Mouse (Mus musculus): ENCODE data around the gene Bok. TPM values are rescaled to one million over a fixed set of nuclear protein-coding genes. Genes with fewer than 3 reads are reported as not detected.

Bok gene
- polyA plus RNA-seq (2015; fragmentation: Nextera tagmentation; extraction: Ambion mirVana), result 64.5 and 66.8 TPM in 2 replicates

DNA sequence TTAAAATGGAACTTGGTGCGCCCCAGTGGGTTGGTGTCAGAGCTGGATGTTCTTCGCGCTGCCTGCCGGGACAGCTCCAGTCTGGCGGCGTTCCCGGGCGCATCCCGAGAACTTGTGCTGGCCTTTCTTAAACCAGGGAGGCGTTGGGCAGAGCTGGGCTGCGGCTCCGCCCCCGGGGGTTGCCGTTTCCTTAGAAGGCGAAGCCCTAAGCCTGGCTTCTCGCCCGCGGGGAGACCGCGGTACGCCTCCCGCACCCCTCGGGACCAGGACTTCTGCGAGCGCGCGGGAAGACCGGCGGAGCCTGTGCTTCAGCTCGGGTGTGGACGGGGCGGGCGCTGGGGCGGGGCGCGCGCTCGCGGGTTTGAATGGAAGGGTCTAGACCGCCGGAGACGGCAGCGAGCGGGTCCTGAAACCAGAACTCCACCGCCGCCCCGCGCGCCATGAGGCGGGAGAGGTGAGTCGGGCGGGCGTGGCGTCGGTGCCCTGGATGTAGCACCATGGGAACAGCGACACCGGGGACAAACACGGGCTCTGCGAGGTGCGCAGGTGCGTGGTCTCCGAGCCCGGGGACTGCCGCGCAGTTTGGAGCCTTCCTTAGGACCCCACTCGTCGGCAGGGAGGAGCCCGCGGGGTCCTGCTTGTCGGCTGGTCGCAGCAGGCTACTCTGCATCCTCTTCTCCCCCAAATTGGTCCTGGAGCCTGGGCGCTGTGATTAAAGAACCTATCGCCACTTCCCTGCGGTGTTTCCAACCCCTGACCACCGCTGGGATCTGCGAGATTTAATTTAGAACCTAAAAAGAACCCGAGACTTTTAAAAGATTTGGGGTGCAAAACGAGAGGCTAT, at the start of gene Bok:
TSS of gene Bok (plus strand) at position 260 of the 844 bp plus-strand sequence.
- peaks cover 9% of the 10 kb centered on the region; the same call in 1 of the 2 replicates for H3K4me1 ChIP-seq (ENCODE audit: control insufficient read depth, insufficient read depth, low read length)
- peak within 1 kb of the TSS; percentile 71 for H3K4me3 ChIP-seq (replicated peaks; ENCODE audit: low read length)
- peak; percentile 72 for ATAC-seq (ENCODE audit: insufficient read depth, low FRiP score)
- H3K36me3 ChIP-seq (ENCODE audit: control insufficient read depth, insufficient read depth, low read length), result no peaks in the 10 kb centered on the region
- no peaks in the 10 kb centered on the region for H3K9me3 ChIP-seq (replicated peaks; ENCODE audit: control insufficient read depth, low read length)
- no peaks in the 10 kb centered on the region for H3K27me3 ChIP-seq (ENCODE audit: control insufficient read depth, insufficient read depth, low read length)
- under 1% methylated on average over 78 of the region's 78 CpGs for WGBS
- peak within 1 kb of the TSS; percentile 81 for H3K9ac ChIP-seq (ENCODE audit: low read length)
- H3K4me2 ChIP-seq (ENCODE audit: low read depth, low read length), result peak within 1 kb of the TSS; percentile 94
- H3K27ac ChIP-seq (ENCODE audit: low read length), result peak within 1 kb of the TSS; percentile 73

GRCm38 (mm10) chr1:93636211-93636897, 49.1 kb upstream of the Bok start:
- Histone ChIP-seq H3K4me2 (ENCODE audit: low read depth, low read length) (peak overlapping the region; percentile 95), H3K4me1 (ENCODE audit: control insufficient read depth, insufficient read depth, low read length) (peaks cover 14% of the 10 kb centered on the region), H3K27me3 (ENCODE audit: control insufficient read depth, insufficient read depth, low read length) (no peaks in the 10 kb centered on the region), H3K27ac (ENCODE audit: low read length) (peak overlapping the region; percentile 85), H3K9me3 (replicated peaks; ENCODE audit: control insufficient read depth, low read length) (no peaks in the 10 kb centered on the region), H3K9ac (ENCODE audit: low read length) (peak overlapping the region; percentile 81), H3K4me3 (replicated peaks; ENCODE audit: low read length) (peak overlapping the region; percentile 98), H3K36me3 (ENCODE audit: control insufficient read depth, insufficient read depth, low read length) (peaks cover 3% of the 10 kb centered on the region; the same call in 1 of the 2 replicates)
- WGBS, result 26% methylated on average over 7 of the region's 7 CpGs
- no peak; the same call in 1 of the 2 replicates for ATAC-seq (ENCODE audit: insufficient read depth, low FRiP score)

GRCm38 (mm10) chr1:93641978-93642377, 43.5 kb upstream of the Bok start:
- no peak overlapping the region for H3K9ac ChIP-seq (ENCODE audit: low read length)
- H3K4me1 ChIP-seq (ENCODE audit: control insufficient read depth, insufficient read depth, low read length), result no peaks in the 10 kb centered on the region
- no peak overlapping the region for H3K27ac ChIP-seq (ENCODE audit: low read length)
- no peaks in the 10 kb centered on the region for H3K9me3 ChIP-seq (replicated peaks; ENCODE audit: control insufficient read depth, low read length)
- no peak for ATAC-seq (ENCODE audit: insufficient read depth, low FRiP score)
- no peaks in the 10 kb centered on the region for H3K27me3 ChIP-seq (ENCODE audit: control insufficient read depth, insufficient read depth, low read length)
- no peaks in the 10 kb centered on the region for H3K36me3 ChIP-seq (ENCODE audit: control insufficient read depth, insufficient read depth, low read length)
- H3K4me3 ChIP-seq (replicated peaks; ENCODE audit: low read length), result no peak overlapping the region
- 85% methylated on average over 2 of the region's 2 CpGs for WGBS
- H3K4me2 ChIP-seq (ENCODE audit: low read depth, low read length), result no peak overlapping the region

- no peak overlapping the region for H3K4me2 ChIP-seq (ENCODE audit: low read depth, low read length)
- no peak overlapping the region for H3K4me3 ChIP-seq (replicated peaks; ENCODE audit: low read length)
- H3K36me3 ChIP-seq (ENCODE audit: control insufficient read depth, insufficient read depth, low read length), result no peaks in the 10 kb centered on the region
- H3K27me3 ChIP-seq (ENCODE audit: control insufficient read depth, insufficient read depth, low read length), result no peaks in the 10 kb centered on the region
- WGBS, result 86% methylated on average over 2 of the region's 2 CpGs
- H3K9me3 ChIP-seq (replicated peaks; ENCODE audit: control insufficient read depth, low read length), result no peaks in the 10 kb centered on the region
- H3K9ac ChIP-seq (ENCODE audit: low read length), result no peak overlapping the region
- no peak for ATAC-seq (ENCODE audit: insufficient read depth, low FRiP score)
- H3K4me1 ChIP-seq (ENCODE audit: control insufficient read depth, insufficient read depth, low read length), result no peaks in the 10 kb centered on the region
- H3K27ac ChIP-seq (ENCODE audit: low read length), result no peak overlapping the region
These were observed 42.8 kb upstream of the Bok start for GRCm38 (mm10) chr1:93642692-93643091.

- WGBS, result 65% methylated on average over 5 of the region's 5 CpGs
- Histone ChIP-seq H3K9me3 (replicated peaks; ENCODE audit: control insufficient read depth, low read length) (no peaks in the 10 kb centered on the region), H3K4me2 (ENCODE audit: low read depth, low read length) (no peak overlapping the region), H3K36me3 (ENCODE audit: control insufficient read depth, insufficient read depth, low read length) (no peaks in the 10 kb centered on the region), H3K27me3 (ENCODE audit: control insufficient read depth, insufficient read depth, low read length) (no peaks in the 10 kb centered on the region), H3K4me3 (replicated peaks; ENCODE audit: low read length) (no peak overlapping the region), H3K9ac (ENCODE audit: low read length) (no peak overlapping the region), H3K27ac (ENCODE audit: low read length) (no peak overlapping the region), H3K4me1 (ENCODE audit: control insufficient read depth, insufficient read depth, low read length) (no peaks in the 10 kb centered on the region)
- no peak for ATAC-seq (ENCODE audit: insufficient read depth, low FRiP score)
These were observed 35.8 kb upstream of the Bok start for GRCm38 (mm10) chr1:93649604-93650172.

- Histone ChIP-seq H3K9me3 (replicated peaks; ENCODE audit: control insufficient read depth, low read length) (no peaks in the 10 kb centered on the region), H3K4me3 (replicated peaks; ENCODE audit: low read length) (no peak overlapping the region), H3K27me3 (ENCODE audit: control insufficient read depth, insufficient read depth, low read length) (no peaks in the 10 kb centered on the region), H3K27ac (ENCODE audit: low read length) (no peak overlapping the region), H3K9ac (ENCODE audit: low read length) (no peak overlapping the region), H3K36me3 (ENCODE audit: control insufficient read depth, insufficient read depth, low read length) (no peaks in the 10 kb centered on the region), H3K4me2 (ENCODE audit: low read depth, low read length) (no peak overlapping the region), H3K4me1 (ENCODE audit: control insufficient read depth, insufficient read depth, low read length) (no peaks in the 10 kb centered on the region)
- ATAC-seq (ENCODE audit: insufficient read depth, low FRiP score), result no peak
- 35% methylated on average over 2 of the region's 2 CpGs for WGBS
These were observed 31.2 kb upstream of the Bok start for GRCm38 (mm10) chr1:93654275-93654674.

DNA sequence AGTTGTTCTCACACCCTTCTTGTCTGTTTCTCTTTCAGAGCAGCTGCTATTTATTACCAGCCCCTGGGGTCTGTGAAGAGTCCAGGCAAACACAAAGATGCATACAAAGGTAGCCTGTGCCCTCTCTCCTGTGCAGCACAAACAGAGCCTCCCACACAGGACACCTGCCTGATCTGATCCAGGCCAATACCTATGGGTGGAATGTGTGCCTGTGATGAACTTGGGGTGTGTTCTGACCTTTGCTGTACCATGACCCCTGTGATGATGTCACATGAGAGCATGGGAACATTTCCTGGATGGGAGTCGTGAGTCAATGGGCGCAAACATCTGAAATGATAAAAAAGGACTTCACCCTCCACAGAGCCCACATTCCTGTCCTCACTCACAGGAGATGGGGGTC, 30.7 kb upstream of the Bok start:
- H3K9ac ChIP-seq (ENCODE audit: low read length), result no peak overlapping the region
- 63% methylated on average over 2 of the region's 2 CpGs for WGBS
- H3K4me1 ChIP-seq (ENCODE audit: control insufficient read depth, insufficient read depth, low read length), result no peaks in the 10 kb centered on the region
- no peaks in the 10 kb centered on the region for H3K36me3 ChIP-seq (ENCODE audit: control insufficient read depth, insufficient read depth, low read length)
- H3K4me2 ChIP-seq (ENCODE audit: low read depth, low read length), result no peak overlapping the region
- ATAC-seq (ENCODE audit: insufficient read depth, low FRiP score), result peak; percentile 50; the same call in 1 of the 2 replicates
- H3K4me3 ChIP-seq (replicated peaks; ENCODE audit: low read length), result no peak overlapping the region
- no peaks in the 10 kb centered on the region for H3K9me3 ChIP-seq (replicated peaks; ENCODE audit: control insufficient read depth, low read length)
- no peaks in the 10 kb centered on the region for H3K27me3 ChIP-seq (ENCODE audit: control insufficient read depth, insufficient read depth, low read length)
- H3K27ac ChIP-seq (ENCODE audit: low read length), result no peak overlapping the region

GRCm38 (mm10) chr1:93656325-93657024, 29.0 kb upstream of the Bok start:
- H3K9ac ChIP-seq (ENCODE audit: low read length), result no peak overlapping the region
- H3K4me1 ChIP-seq (ENCODE audit: control insufficient read depth, insufficient read depth, low read length), result no peaks in the 10 kb centered on the region
- no peak overlapping the region for H3K4me2 ChIP-seq (ENCODE audit: low read depth, low read length)
- no peaks in the 10 kb centered on the region for H3K9me3 ChIP-seq (replicated peaks; ENCODE audit: control insufficient read depth, low read length)
- H3K27me3 ChIP-seq (ENCODE audit: control insufficient read depth, insufficient read depth, low read length), result no peaks in the 10 kb centered on the region
- no peak overlapping the region for H3K4me3 ChIP-seq (replicated peaks; ENCODE audit: low read length)
- ATAC-seq (ENCODE audit: insufficient read depth, low FRiP score), result no peak
- H3K27ac ChIP-seq (ENCODE audit: low read length), result no peak overlapping the region
- no peaks in the 10 kb centered on the region for H3K36me3 ChIP-seq (ENCODE audit: control insufficient read depth, insufficient read depth, low read length)
- 66% methylated on average over 7 of the region's 7 CpGs for WGBS
